In genomic region chr19:31662802-31663201, GRCm38 (mm10) we compare ENCODE assay signal across 11 mouse cellular contexts.
DNase-seq lines count a peak whose midpoint lies in the region; ATAC-seq lines count a peak whose summit lies in the region.
"Had no signal": no experiment of that assay in that cellular context is flagged by ENCODE, and none has a peak within 500 bp of the region (broad histone marks: within the 10 kb centered on the region; RNA-seq: fewer than 3 reads in every experiment).

No protein-coding gene starts in this region.

- peak; percentile 7 to 11 for DNase-seq in left cerebral cortex, adult 18-20 months (ENCODE audit: low spot score in 2 of 2)
- DNase-seq in left cerebral cortex, postnatal 14 days (ENCODE audit: low spot score in 2 of 2) = no peak
- no peak for DNase-seq in hindbrain, embryonic 14.5 days (ENCODE audit: low spot score)
- no peak for DNase-seq in gastrocnemius, postnatal 36 days
- DNase-seq in kidney, adult 18-20 months = no peak
- DNase-seq: thymus, adult 18-20 months had no signal

- H3K36me3 ChIP-seq in embryonic facial prominence, embryonic 13.5 days = no peaks in the 10 kb centered on the region
- no peaks in the 10 kb centered on the region for H3K36me3 ChIP-seq in hindbrain, embryonic 14.5 days (replicated peaks; ENCODE audit: control insufficient read depth, insufficient read depth)
- H3K36me3 ChIP-seq in limb, embryonic 15.5 days = no peaks in the 10 kb centered on the region

- no peaks in the 10 kb centered on the region for H3K27me3 ChIP-seq in embryonic facial prominence, embryonic 13.5 days
- no peaks in the 10 kb centered on the region for H3K27me3 ChIP-seq in hindbrain, embryonic 14.5 days (ENCODE audit: control insufficient read depth, insufficient read depth, low read length)
- peaks cover 10% of the 10 kb centered on the region; the same call in 1 of the 2 replicates for H3K27me3 ChIP-seq in limb, embryonic 15.5 days
- H3K27me3 ChIP-seq: CH12.LX had no signal

- ATAC-seq in embryonic facial prominence, embryonic 13.5 days (ENCODE audit: insufficient number of reproducible peaks, insufficient read depth, low FRiP score, low TSS enrichment, low read depth) = no peak
- no peak for ATAC-seq in hindbrain, embryonic 14.5 days (ENCODE audit: low FRiP score)
- no peak for ATAC-seq in limb, embryonic 15.5 days (ENCODE audit: insufficient number of reproducible peaks, low FRiP score, low TSS enrichment, low read depth)
- no peak for ATAC-seq in granulocyte monocyte progenitor cell, adult 5-6 weeks (replicated peaks; ENCODE audit: poor library complexity, severe bottlenecking)

- peaks cover 16% of the 10 kb centered on the region for H3K4me1 ChIP-seq in embryonic facial prominence, embryonic 13.5 days
- H3K4me1 ChIP-seq in hindbrain, embryonic 14.5 days (replicated peaks; ENCODE audit: control insufficient read depth, insufficient read depth, low read length) = peaks cover 14% of the 10 kb centered on the region
- H3K4me1 ChIP-seq in limb, embryonic 15.5 days = peaks cover 16% of the 10 kb centered on the region

- H3K27ac ChIP-seq in embryonic facial prominence, embryonic 13.5 days = no peak overlapping the region
- no peak overlapping the region for H3K27ac ChIP-seq in hindbrain, embryonic 14.5 days
- no peak overlapping the region for H3K27ac ChIP-seq in limb, embryonic 15.5 days
- H3K27ac ChIP-seq: macrophage had no signal

- WGBS in embryonic facial prominence, embryonic 13.5 days = 47% methylated on average over 2 of the region's 2 CpGs
- 59% methylated on average over 2 of the region's 2 CpGs for WGBS in hindbrain, embryonic 14.5 days
- WGBS in limb, embryonic 15.5 days = 57% methylated on average over 2 of the region's 2 CpGs

- H3K9ac ChIP-seq in embryonic facial prominence, embryonic 13.5 days = no peak overlapping the region
- peak overlapping the region; percentile 69; the same call in 1 of the 2 replicates for H3K9ac ChIP-seq in hindbrain, embryonic 14.5 days
- no peak overlapping the region for H3K9ac ChIP-seq in limb, embryonic 15.5 days

- no peaks in the 10 kb centered on the region for H3K9me3 ChIP-seq in embryonic facial prominence, embryonic 13.5 days
- no peaks in the 10 kb centered on the region for H3K9me3 ChIP-seq in hindbrain, embryonic 14.5 days (ENCODE audit: control insufficient read depth, low read length)
- H3K9me3 ChIP-seq in limb, embryonic 15.5 days = no peaks in the 10 kb centered on the region

- peak overlapping the region; percentile 66 for H3K4me3 ChIP-seq in embryonic facial prominence, embryonic 13.5 days
- peak overlapping the region; percentile 58 for H3K4me3 ChIP-seq in hindbrain, embryonic 14.5 days (replicated peaks; ENCODE audit: low read length)
- H3K4me3 ChIP-seq in limb, embryonic 15.5 days = 0 out of 2 replicates have a peak overlapping the region, but pooled peaks have one; percentile 2

- intact Hi-C loops in left cerebral cortex, postnatal 14 days (cut with DNase I) = no loop called here
- intact Hi-C loops in gastrocnemius, postnatal 36 days (cut with DNase I) = no loop called here

- peak overlapping the region; percentile 87 for H3K4me2 ChIP-seq in embryonic facial prominence, embryonic 13.5 days
- H3K4me2 ChIP-seq in hindbrain, embryonic 14.5 days (replicated peaks) = peak overlapping the region; percentile 74
- no peak overlapping the region for H3K4me2 ChIP-seq in limb, embryonic 15.5 days

Comparison
In these comparisons a context has a peak if more than half of its experiments do, and no peak if none do; other contexts are left out.
1. DNase-seq: peak in left cerebral cortex, adult 18-20 months (2 of 2); none in left cerebral cortex, postnatal 14 days (0 of 2), hindbrain, embryonic 14.5 days (single experiment), gastrocnemius, postnatal 36 days (0 of 2) and kidney, adult 18-20 months (single experiment).
2. H3K4me3 ChIP-seq: peak in every context shown above with its lines; median percentile 66 in embryonic facial prominence, embryonic 13.5 days; 58 in hindbrain, embryonic 14.5 days; 2 in limb, embryonic 15.5 days.